Mouse (Mus musculus) CD4-positive, CD25-positive, alpha-beta regulatory T cell, adult 4 months (primary cell): ENCODE results near the gene Rims1. TPM values are rescaled to one million over a fixed set of nuclear protein-coding genes. Genes with fewer than 3 reads are reported as not detected.

ENCODE experiments used
- ATAC-seq: one replicate; pipeline ENCODE4 v1.8.0; 2017
- polyA plus RNA-seq, 2 experiments: library from polyadenylated mRNA; unstranded; fragments of 100-300 nt; shearing (Covaris generic); gene quantifications; one replicate each; pipeline ENCODE4 v1.2.1; 2017

Gene Rims1
- not detected for polyA plus RNA-seq

DNA sequence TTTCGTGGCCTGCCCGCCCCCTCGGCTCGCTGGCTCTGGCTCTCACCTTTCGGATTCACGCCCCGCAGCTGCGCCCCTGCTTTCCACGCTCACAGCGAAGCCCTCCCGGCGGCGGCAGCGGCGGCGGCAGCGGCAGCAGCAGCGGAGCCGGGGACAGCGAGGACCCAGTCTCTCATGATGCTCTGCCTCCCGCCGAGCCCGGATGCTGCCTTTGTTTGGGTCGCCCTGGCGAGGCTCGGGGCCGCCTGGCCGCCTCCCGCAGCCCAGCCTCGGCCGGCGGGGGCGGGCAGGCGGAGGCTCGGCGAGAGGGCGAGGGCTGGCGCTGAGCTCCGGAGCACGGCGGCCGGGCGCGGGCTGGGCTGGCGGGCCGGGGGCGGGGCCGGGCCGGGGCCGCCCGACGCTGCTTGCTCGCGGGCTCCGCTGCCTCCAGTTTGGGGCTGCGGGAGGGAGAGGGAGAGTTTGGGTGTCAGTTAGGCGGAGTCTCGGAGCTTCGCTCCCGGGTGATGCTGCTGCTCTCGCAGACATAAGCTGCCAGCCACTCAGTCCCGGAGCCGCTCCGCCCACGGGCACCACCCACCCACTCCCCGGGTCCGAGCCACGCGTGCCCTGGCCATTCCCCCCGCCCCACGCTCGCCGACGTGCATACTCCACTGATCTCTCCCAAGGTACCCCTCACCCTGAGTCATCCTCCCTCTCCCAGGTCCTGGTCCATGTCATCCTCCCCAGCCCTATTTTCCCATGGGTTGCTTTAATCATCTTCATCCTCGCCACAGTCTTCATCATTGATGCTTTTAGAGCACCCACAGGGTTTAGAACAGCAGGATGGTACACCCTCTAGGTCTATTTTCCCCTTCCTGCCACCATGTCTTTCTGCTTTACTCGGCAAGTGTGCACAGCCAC, at the start of gene Rims1:
Gene Rims1 (minus strand): TSS at position 269 of the 900 bp plus-strand sequence.
- no peak for ATAC-seq

DNA sequence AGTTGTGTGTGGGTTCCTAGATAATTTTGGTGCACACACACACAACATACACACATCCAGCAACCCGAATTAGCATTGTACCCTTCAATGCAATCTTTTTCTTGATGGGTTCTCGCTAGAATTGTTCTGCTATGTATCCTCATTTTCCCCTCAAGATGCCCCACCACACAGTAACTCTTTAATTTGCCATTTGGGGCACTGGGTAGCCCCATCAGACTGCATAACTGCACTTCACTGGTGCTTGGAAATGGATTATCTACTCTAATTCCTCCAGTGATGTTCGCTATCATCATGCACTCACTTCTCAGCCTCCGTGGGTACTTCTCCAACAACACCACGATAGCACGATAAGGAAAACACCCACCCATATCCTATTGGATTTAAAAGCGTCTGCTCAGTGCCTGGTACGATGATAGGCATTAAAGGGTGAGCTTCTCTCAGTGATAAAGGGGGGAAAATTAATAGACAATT, 867 bp upstream of the Rims1 start:
- no peak for ATAC-seq

DNA sequence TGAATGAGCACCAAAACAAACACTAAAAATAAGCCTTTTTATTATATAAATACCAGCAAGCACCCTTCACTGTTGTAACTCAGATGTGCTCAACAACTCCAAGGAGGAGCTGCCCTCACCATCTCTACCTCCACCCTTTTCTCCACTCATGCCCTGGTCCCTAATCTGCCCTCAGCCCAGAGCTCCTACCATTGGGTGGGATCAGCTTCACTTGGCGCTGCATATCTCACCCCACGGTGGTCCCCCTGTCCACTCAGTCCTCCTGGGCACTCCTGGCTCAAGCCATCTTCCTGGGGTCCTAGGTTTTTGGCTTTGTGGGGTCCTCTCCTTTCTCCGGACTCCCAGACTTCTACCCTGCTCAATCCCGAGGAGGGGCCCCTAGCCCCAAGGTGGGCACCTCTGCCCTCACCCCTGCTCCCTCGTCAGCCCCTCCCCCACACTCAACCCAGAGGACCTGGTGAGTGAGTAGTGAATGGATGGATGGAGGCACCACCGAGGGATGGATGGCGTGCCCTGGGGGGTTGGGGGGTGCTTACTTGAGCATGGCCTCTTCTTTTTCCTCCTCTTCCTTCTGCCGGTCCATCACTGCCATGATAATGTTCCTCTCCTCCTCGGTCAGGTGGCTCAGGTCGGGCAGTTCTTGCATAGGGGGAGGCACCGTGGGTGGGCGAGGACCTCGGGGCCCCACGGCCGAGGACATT, 619 bp downstream of the Rims1 start:
- no peak for ATAC-seq

DNA sequence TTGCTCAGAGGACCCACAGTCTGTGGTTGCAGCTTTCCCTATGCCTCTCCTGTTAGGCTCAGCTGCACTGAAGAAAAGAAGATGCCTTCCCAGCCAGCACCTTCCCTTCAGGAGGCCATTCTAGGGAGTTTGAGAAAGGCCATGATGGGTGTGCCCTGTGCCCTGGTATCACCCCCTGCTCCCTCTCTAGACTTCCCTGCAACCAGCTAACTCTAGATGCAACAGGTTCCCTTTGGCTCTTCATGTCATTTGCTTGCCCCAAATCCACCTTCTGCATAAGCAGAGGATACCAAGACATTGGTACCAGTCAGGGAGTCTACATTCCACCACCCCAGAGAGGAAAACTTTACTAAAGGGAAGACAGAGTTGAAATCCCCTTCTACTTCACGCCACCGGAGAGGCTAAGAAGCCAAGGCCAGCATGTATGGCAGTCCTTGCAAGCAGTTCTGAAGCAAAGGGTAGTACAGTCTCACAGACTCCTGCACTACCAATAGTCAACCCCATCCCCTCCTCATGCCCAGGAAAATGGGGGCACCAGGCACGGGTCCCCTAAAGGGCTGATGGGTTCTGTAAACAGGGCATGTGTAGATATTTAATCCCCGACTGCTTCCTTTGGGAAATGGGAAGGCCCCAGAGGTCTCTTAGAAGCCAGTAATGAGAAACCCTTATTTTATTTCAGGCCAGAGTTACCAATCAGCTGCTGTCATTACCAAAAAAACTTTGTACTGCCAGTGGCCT, 1.5 kb downstream of the Rims1 start:
- ATAC-seq: no peak

DNA sequence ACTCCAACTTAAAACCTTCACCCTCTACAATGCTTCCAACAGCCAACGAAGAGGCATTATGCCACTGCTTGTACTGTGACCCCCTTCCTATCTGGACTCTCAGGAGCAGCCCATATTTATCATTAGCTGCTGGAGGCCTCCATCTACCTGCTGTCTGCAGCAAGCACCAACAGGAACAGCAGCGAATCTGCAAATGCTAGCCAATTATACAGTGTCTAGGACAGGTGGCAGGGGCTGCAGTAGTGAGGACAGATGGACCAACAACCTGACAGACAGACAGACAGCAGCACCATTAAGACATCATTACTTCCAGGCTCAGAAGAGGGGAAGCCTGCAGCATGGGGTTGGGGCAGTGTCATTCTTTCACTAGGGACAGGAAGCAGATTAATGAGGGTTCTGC, 2.3 kb downstream of the Rims1 start:
- ATAC-seq: no peak

DNA sequence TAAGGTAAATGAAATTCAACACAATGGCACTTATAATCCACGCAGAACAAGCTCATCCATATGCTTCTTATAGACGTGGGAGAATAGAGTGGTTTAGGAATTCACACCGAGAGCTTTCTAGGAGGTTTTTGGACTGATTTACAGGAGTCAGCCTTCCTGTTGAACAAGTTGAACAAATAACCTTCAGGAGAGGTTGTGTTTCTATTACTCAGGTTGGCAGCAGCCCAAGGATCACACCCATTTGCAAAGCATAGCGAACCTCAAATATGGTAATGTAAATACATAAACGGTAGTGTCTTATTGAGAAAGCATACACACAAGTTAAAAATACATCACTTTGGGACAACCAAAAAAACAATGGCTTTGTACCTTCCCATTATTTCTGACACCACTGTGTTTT, 5.5 kb downstream of the Rims1 start:
- ATAC-seq: no peak

DNA sequence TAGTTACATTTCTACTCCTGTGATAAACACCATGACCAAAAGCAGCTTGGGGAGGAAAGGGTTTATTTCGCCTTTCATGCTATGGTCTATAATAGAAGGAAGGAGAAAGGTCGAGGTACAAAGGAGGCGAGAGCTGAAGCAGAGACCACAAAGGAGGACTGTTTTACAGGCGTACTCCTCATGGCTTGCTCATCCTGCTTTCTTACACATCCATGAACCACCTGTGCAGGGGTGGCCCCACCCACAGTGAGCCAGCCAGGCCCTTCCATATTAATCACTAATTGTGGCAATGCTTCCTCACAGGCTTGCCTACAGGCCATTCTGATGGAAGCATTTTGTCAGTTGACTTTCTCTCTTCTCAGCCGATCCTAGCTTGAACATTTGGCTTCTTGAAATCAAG, 8.7 kb downstream of the Rims1 start:
- no peak for ATAC-seq

DNA sequence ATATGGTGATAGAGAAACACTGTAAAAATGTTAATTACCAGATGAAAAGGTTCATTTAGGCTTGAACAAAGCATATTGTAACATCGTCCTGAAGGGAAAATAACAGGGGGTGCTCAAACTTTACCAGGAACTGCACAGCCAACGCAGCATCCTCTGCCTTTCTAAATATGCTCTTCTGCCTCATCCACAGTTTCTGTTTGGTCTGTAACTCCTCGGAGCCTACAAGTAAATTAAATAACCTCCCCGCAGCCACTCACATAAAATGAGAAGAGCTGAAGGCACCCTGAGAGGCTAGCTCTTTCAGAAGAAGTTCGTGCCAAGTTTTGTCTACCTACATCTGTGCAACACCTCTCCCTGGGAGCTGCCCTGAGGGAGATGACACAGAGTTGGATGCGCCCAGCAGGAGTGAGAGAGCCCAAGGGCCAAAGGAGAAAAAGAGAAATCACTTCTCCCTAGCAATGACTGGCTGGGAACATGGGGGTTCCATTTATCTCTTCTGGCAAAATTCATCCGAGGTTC, 16.3 kb downstream of the Rims1 start:
- no peak for ATAC-seq

DNA sequence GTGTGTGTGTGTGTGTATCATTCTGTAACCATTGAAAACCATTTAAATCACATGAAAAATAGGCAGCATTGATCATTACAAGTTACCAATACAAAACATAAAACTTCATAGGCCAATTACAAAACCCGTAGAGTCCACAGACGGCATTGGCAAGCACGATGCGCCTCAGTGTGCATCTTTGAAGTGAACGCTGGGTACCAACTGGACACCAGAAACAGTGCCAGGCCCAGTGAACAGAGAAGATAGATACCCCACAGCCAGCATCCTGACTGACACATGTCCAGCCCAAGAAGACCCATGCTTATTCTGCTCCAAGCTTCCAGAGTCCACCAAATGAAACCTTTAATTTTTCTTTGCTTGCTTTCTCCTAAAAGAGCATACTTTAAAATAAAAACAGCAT, 18.2 kb downstream of the Rims1 start:
- ATAC-seq: no peak

DNA sequence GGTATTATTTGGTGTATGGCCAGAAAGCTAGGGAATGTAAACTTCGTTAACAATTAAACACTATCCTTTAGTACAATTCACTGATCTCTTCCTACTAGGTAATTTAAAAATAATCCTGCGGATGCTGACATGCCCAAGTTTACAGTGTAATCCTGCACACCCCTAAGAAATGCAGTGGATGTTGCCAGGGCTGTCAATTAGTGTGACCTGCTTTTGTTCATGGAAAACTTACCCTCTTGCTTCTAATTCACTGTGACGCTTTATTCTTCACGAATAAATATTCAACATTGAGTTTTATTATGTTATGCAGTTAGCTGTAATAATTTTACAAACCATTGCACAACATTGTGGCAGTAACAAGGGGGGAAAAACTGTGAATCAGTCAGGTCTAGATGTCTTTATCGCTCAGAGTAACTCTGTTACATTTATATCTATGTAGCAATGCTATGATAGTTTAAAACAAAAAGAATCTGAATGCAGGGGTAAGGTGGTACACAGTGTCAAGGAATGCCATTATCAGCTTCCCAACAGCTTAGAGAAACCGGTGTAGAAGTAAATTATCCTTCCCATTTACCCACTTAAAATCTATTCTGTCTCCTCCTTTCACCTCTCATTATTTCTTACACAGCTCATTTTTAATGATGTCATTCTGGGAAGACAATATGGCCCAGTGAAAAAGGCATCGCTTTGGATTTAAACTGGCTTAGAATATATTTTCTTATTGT, 35.1 kb downstream of the Rims1 start:
- no peak for ATAC-seq

DNA sequence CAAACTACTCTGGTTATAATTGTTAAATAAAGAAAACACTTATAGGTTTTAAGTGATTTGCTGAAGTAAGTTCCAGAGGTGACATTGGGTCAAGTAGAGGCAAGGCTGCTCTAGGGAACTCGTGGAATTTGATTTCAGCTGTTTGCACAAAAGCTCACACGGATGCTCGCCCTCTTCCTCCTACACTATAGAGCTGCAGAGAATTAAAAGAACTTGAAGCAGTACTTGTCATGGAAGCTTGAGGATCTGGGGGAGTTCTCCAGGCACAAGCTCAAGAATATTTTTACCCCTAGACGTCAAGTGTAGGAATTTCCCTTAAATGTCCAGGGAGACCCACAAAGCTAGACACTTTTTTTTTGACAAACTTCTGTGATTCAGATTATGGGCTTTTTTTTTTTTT, 42.4 kb downstream of the Rims1 start:
- no peak for ATAC-seq

DNA sequence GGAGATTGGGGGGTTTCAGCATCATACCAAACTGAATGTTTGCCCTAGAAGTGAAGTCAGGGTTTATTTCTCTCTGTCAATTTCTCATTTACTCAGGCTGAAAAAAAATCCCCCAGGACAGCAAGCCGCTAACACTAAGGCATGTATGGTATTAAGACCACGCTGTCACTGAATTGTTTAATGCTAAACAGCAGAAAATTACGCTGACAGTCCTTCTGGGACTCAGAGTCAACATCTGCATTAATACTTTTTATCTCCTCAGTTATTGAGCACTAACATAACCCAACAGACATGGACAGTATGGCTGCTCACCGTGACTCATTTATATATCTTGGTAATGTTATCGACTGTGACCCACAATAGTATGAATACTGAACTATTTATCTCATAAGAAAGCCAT, 43.0 kb downstream of the Rims1 start:
- no peak for ATAC-seq

DNA sequence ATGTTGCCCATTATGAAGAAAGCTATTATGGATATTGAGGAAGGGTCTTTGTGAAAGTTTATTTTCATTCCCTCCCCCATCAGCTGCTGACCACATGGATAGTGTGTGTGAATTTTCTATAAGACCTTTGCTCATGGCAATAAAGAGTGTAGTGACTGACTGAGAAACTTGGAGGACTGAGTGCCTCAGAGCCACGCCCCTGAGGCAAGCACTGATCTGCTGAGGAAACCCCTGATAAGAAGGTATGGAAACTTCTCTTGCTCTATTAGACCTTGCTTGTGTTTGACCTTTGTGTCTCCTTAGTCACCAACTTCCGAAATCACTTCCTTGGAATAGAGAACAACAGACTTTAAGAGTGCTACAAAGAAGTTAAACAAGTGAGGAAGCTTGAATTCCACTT, 55.3 kb downstream of the Rims1 start:
- no peak for ATAC-seq

DNA sequence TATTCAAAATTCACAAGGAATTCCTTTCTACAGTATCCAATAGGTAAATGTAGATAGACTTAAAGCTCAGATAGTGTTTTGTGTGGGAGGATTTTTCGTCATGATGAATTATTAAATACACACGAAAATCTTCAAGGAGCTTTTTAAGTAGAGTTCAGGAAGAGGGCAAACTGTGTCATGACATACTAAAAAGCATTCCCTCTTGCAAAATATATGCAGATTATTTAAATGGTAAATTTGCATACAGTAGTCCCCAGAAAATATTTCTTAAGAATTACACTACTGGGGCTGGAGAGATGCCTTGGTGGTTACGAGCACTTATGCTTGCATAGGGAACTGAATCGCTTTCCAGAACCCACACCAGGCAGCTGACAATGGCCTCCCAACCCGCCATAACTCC, 61.1 kb downstream of the Rims1 start:
- no peak for ATAC-seq

DNA sequence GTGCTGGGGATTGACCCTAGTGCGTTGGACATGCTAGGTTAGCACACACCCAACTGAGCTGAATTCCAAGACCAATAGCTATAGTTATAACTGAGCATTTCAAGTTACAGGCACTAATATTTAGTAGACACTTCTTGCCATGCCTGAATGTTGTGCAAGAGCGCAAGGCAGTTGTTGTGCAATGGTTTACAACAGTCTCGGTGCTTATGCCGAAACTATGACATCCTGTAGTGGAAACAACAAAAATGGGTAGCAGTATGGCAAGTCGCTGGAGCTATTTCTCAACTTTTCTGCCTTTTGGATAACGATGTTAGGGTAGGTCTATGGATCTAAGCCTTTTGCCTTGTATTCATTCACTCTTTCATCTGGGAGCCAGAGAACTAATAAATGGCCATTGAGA, 68.3 kb downstream of the Rims1 start:
- ATAC-seq: no peak

DNA sequence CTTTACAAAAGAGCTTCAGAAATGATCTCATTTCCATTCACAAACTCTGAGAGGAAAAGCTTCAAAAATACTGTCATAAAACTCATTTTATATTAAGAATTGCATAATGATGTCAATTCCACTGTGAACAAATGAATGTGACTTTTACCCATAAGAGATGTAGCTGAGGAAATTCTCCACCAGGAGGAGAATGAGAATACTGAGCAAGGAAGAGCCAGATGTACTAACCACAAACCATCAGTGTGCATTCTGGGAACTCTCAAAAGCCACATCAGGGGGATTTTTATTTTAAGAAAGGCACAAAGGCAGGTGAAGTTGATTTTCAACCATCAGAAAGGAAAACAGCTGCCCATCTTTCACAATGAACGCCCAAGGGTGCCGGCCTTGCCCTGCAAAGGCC, 71.4 kb downstream of the Rims1 start:
- ATAC-seq: no peak

DNA sequence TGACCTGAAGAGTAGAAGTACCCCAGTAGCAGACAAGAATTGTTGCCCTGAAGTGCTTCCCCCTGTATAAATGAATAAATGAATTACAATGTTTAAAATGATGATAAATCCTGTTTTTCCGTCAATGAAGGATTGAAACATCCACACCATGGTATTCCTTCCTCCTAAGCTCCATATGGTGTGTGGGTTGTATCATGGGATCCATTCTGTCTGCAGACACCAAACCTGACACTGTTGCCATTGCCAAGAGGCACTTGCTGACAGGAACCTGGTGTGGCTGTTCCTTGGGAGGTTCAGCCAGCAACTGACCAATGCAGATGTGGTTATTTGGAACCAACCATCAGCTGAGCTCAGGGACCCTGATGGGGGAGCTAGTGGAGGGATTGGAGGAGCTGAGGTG, 72.5 kb downstream of the Rims1 start:
- no peak for ATAC-seq

DNA sequence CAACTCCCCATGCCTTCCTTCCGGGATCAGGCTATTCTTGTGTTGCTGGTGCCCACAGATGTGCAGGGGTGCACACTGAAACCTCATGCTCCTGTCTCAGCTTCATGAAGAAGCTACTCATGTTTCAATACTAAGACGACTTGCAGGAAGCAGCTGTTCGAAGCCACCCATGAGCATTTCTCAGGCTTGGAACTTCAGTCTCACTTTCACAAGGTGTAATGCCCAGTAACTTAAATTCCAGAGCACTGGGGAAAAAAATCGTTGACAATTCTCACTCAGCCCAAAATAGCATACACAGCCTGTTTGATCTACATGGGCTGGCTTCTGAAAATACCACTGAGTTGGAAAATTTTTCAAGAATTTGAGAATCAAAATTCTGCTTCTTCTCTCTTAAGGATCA, 77.6 kb downstream of the Rims1 start:
- no peak for ATAC-seq

DNA sequence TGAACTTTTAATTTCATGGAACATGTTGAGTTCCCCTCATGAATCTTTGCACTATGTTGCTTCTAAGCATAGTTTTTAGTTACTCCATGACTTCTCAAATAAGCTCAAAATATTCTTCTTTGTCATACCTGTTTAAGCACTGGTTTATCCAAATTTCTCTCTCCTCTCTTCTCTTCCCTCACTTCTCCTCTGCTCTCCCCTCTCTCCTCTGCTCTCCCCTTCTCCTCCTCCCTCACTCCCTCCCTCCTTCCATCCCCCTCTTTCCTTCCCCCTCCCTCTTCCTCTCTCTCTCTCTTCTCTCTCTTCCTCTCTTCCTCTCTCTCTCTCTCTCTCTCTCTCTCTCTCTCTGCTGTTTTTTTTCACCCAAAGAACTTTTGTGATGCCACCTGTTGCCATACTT, 84.1 kb downstream of the Rims1 start:
- ATAC-seq: no peak

DNA sequence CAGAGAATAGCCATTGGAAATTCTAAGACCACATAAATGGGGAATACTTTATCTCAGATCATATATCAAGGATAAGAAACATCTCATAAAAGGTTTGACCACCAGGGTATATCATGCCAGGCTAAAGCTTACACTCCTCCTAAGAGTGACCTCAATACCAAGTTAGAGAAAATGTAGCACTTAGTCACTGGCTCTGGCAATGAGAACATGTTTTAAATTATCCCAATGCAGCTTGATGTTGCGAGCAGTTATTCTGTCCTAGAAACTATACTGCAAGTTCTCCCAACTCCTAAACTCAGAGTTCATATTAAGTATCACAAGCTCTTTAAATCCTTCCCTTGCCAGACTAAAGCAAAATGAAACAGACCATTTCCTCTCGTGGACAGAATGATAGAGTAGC, 85.1 kb downstream of the Rims1 start:
- no peak for ATAC-seq

DNA sequence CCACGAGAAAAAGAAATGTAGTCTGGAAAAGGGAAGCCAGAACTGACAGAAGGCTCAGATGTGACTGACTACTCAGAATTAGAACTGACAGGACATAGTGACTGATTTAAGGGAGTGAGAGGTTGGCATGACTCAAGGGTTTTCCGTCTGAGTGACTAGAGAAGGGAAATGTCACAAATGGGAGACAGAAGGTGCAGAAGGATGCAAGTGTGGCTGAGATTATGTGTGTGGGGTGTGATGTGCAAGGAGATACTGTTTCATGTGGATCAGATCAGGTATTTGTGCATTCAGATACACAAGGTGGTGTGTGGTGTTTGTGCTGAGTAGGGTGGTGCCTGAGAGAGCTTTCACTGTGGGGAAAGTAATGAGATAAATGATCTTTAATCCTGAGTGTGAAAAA, 96.3 kb downstream of the Rims1 start:
- no peak for ATAC-seq

DNA sequence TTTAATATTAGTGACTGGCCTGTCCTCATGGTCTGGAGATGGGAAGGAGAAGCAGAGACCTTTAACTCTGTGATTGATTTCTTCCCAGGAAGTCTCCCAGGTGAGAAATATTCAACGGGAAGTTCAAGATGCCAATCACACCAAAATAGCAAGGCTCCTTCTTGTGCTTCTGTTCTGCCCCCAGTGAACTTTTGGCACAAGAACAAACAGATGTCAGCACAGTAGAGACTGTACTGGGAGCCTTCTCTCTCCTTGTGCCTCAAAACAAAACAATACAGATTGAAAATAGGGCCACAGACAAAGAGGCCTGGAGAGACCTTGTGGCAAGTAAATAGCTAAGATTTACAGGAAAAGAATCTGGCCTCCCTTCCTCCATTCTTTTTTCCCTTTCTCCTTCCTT, 110.7 kb downstream of the Rims1 start:
- no peak for ATAC-seq

DNA sequence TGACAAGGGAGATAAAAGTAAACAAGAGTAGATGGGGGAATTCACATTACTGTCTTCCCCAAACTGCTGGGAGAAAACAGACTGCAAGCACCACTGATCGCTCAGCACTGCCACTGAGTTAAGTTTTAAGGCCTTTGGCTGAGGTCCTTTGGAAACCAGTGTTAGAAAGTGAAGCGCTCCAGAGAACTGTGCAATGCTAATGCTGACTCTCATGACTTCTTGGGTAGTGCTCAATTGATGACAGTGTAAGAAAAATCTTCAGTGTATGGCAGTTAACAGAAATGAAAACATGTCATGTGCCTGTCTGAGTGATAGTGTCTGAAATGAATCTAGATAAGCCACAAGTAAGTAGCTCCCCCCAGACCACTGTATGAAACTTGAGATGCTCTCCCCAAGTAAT, 111.3 kb downstream of the Rims1 start:
- ATAC-seq: no peak
